Mouse (Mus musculus): Measurements from ENCODE around the gene Pik3r1.

Pik3r1 gene

DNA sequence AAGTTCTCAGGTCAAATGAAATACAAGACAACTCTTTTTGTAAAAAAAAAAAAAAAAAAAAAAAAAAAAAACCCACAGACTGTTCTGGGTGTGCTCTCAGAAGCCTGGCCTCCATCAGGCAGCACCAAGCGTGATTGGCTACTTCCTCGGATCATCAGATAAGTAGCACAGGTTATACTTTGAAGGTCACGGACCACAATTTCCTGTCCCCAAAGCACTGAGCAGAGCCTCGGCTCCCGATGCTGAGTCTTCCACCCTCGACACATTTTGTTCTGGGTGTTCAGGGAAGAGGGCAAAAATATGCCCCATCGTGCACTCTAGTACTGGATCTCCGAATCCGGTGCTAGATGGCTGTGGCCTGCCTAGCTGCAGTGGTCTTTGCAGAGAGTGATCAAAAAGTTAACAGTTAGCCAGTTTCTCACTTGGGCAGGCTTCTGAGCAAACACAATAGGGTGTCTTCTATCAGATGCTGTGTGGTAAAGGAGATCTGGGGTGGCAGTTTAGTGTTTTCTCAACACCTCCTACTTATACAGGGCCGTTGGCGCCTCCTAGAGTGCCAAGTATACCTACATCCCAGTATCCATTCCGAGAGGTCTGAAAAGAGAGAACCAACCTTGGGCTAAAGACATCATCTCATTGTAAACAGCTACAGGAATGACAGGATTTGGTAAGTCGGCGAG is 65.8 kb downstream of the Pik3r1 start:
- no peak for DNase-seq

DNA sequence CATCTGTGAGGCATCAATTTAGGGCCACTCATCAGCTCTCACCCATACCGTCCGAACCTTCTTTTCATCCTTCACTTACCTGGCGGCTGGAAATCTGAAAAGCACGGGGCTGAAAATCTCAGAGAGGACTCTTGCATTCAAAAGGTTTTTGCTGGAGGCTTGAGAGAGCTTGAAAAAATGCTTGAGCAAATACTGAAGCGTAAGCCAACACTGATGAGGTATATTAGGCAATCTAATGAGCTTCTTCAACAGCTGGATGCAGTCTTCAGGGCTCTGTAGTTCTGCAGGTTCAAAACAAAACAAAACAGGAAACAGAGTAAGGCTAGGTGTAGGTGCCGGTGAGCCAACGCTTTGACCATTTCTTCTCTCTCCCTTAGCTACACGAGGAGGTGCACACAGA is 66.4 kb downstream of the Pik3r1 start:
- DNase-seq, result no peak

DNA sequence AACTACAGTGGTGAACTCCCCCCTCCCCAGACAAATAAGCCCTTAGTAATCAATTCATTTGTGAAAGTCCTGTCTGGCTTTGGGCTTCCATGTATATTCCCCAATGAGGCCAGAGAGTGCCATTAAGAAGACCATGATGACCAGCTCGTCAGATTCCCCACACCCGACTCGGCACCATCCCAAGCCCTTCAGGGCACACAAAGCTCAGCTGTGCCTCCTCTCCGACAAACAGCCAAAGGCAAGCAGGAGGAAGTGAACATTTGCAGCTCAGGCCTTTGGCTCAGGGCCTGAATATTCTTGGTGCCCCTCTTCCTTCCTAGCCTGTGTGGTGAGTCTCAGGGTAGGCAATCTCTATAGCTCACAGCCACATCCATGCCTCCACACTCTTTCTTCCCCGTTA is 68.3 kb downstream of the Pik3r1 start:
- DNase-seq, result peak in 1 of 2 experiments; percentile 30

DNA sequence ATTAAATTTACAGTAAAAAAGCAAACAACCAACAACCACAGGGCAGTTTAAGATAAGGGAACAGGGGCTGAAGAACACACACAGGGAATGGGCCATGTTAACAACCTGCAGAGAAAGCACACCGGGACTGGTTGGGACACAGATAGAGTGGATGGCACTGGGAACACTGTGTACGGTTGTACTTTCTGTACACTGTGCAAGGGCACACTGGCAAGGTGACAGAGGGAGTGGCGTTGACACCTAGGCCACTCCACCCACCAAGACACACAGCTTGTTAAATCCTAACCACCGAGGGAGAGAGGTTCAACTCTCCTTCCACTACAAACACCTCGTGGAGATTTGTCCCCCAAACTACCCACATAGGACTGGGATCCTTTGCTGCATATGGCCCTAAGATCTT is 70.1 kb downstream of the Pik3r1 start:
- no peak for DNase-seq

DNA sequence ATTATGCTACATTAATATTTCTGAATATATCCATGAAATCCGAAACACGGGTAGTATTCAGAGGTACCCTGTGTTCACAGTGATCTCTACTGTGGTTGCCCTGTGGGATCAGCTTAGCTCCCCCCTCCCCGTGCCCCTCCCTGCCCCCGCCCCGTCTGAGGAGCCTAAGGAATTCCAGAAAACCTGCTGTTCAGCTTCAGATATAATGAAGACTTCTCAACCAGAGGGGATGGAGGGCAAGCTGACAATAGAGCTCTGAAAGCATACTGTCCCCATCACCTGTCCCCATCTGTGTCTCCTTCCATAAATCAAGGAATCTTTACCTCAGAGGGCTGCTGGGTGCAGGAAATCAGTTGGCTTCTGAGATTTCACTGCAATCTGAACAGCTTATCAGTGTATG is 70.6 kb downstream of the Pik3r1 start:
- no peak for DNase-seq

DNA sequence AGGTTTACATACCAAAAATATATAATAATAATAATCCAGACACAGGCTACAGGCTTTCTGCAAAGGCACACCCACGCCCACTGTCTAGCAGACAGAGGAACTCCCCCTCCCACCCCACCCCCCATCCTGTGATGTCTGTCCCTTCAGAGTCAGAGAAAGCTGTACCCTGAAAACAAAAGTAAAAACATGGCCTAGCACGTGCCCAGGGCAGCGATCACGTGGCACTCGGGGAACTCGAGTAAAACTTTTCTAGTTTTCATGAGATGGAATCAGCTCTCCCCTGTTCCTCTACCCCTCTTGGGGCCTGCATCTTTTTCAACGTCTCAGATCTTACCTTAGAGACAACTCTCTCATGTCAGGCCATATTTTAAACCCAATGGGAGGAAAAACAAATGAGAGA is 71.2 kb downstream of the Pik3r1 start:
- no peak for DNase-seq

DNA sequence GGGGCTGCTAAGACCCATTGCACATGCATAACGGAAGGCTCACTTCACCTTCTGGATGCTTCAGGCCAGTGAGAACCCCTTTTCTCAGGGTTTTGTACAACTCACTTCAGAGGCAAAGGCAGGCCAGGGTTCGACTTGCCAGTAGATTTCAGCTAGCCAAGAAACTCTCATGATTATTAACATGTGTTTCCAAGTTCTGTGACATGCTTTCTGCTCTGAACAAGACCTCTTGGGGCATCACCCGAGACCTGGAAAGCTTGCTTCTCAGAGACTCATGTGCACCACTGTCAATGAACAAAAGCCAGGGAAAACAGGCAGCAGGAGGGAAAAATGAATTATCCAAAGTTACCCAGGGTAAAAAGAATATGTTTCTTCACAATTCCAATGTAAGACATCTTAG is 71.7 kb downstream of the Pik3r1 start:
- DNase-seq, result no peak

DNA sequence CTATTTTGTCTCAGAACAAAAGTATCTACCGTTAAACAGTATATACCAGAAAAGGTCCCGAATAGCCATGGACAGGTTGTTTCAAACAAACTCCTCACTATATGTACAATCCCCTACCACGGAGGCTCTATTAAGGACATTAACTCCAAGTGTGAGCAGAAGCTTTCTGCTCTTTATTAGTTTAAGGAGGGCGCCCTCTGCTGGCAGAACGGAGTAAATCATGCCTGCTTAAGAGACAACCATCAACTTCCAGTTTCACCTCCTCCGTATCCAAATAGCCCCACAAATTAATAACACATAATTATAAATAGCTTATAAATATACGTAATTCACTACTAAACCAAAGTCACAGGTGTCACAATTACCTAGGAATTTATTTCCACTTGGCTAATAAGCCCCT is 72.1 kb downstream of the Pik3r1 start:
- peak; percentile 95 to 97 for DNase-seq

DNA sequence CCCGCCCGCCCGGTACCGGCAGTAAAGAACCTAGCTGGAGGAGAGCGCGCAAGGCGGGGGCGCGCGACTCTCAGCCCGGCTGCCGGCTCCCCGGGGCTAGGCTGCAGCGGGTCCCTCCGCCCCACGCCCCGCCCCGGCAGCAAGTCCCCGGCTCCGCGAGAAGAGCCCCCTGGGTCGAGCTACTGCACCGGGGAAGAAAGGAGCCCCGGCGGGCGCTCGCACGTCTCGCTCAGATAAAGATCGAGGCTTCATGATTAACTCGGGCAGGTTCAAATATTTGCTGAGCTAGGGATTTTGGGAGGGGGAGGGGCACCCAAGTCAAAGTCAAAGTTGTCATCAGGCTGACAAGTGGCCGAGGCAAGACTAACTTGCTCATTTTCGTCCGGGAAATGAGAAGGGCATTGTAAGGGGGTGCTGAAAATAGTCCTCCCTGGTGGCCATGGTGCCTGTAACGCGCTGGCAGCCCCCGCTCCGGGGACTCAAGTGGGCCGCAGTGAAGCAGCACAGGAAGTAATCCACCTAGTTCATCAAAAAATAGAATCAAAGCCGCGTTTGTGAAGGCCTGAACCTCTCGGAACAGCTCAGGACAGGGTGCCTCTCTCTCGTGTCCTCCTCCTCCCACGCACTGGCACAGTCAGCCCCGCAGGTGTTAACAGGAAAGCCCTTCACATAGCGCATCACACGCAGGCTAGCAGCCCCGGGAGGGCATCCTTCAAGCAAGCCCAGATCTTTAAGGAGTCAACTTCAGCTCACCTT is 73.3 kb downstream of the Pik3r1 start:
- peak; percentile 69 to 74 for DNase-seq

DNA sequence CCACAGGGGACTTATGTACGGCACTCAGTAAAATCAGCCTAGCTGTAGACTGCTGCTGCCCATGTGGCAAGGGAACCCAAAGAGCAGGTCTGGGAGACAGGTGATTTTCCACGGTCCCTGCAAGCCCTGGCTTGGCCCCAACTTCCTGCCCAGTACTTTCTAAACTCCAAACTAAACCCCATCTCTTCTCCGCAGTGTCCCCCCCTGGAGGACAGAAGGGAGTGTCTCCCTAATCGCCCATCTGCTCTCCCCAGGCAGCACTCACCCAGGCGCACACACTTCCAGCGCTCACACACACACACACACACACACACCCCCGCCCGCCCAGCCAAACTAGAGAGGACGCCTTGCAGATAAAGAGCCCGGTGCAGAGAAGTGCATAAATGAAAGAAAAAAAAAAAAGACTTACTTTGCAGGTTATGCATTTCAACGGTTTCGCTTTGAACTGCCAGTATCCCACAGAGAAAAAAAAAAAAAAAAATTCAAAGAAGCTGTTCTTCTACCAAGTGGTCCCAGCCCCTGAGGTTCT is 74.0 kb downstream of the Pik3r1 start:
- peak; percentile 79 for DNase-seq

DNA sequence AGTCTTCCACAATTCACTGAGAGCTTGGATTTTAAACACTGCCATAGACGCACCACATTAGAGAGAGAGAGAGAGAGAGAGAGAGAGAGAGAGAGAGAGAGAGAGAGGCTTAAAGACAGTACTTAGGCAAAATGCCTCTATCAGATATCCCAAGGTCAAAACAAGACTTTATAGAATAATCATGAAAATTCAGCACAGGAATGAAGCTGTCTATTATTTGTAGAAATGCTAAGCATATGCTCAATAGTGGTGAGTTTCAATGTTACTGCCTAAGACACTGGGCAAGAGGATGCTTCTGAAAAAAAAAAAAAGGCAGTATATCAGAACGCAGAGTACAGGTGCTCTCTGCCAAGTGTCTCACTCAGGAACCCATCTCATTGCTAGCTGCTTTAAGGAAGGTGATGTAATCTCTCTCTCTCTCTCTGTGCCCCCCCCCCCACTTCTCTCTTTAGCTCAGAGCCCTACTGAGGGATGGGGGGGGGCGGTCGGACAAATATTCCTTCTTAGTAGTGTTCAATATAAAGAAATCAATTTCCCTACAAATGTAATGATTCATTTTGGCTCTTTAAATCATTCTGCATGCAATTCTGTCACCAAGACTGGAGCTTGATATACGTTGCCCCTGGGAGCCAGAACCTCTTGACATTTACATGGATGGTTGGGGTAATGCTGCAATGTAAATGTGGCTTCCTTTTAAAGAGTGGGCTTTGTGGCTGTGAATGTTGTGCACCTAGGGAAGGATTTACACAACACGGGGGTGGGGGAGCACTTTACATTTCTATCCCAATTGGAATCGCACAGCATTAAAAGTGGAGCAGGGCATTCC is 74.9 kb downstream of the Pik3r1 start:
- DNase-seq, result peak; percentile 58 to 69

DNA sequence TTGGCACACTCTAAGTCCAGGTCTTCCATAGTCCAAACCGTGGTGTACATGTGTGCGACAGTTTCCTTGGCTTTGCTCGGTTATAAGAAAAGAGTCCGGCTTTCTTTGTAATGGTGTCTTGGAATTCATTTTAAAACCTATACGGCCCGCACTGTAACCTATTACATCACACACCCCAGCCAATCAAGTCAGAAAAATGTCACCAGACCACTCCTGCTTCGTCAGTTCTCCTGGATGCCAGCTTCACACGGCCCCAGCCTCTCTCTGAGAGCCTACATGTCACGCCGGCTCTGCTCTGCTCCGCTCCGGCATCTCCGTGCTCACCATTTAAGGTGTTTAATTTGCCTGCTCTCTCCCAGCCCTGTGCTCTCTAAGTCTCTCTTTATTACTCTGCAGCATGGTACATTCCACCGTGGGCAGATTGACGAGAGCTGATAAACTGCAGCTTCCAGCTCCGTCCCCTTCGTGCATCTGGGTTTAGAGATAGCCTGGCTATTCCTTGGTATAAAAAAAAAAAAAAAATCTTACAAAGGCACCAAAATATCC is 75.7 kb downstream of the Pik3r1 start:
- peak; percentile 83 to 88 for DNase-seq

DNA sequence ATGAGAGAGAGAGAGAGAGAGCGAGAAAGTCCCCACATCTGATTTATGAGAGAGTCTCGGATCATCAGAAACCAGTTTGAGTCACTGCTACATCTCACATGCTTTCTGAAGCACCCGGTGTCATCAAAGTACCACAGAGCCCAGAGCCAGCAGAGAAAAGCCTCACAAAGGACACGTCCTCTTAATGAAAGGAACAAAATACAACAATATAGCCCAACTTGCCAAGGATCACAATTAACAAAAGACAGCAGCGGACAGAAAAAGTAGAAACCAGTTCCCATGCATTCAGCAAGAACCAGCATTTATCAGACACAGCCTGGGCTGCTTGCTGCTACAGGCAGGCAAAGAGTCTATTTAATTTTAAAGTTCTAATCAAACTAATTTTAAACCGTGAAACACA is 76.3 kb downstream of the Pik3r1 start:
- peak; percentile 20 to 45 for DNase-seq

DNA sequence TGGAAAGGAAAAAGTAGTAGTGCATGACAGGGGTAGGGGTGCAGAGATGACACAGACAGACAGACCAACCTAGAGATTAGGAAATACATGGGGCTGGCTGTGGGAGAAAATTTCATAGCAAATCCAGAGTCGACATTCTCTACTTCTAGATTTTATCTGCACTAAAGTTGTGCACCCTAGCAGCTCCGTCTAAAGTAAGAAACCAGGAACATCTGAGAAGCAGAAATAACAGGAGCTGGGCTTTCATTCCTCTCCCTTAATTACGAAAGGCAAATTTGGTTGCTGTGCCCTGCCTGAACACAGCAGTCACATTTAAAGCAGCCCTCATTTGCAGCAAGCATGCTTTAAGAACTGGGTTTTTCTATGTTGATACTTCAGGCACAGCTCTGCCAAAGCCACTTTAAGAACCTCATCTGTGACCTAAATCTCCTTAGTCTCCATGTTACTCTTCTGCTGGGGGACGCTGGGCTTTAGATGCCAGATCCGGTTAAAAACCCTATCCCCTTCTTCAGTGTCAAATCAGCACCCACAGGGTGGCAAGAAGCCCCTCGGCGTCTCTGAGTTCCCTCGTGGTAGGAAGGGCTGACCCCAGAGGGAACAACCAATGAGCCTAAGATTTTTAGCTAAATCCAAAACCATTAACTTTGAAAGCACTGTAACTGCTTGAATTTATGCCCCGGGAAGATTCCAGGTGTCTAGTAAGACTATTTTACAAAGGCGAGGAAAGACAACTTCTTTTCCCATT is 76.9 kb downstream of the Pik3r1 start:
- peak; percentile 13 to 30 for DNase-seq

DNA sequence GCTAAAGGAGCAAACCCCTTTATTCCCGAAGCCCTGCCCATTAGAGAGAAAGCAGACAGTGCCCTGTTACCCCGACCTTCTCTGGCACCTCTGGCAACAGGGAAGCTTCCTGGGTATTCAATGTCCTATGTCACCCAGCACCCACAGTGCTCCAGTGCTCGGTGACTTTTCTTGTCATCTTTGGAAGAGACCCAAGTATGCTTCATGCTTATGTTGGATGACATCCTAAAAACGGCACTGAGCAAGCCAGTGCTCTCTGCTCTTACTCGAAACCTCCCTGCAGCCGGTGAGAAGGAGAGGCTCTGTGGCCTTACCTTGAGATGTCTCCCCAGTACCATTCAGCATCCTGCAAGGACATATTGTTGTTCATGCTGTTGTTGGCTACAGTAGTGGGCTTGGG is 77.8 kb downstream of the Pik3r1 start:
- peak; percentile 19 to 46 for DNase-seq

DNA sequence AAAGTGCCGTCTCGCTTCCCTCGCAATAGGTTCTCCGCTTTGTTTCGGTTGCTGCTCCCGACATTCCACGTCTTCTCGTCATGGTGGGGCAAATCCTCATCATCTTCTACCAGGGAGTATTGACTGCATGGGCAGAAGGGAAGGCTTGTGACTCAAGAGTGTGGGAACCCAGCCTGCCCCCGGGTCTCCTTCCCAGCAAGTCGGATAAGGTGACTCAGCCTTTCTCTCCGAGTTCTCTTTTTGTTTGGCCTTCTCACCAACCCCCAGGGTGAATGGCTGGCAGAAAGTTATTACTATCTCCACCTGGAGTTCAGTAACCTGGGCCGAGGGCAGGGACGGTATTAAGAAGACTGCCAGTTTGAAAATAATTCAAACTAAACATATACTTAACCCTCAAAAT is 81.8 kb downstream of the Pik3r1 start:
- no peak for DNase-seq

DNA sequence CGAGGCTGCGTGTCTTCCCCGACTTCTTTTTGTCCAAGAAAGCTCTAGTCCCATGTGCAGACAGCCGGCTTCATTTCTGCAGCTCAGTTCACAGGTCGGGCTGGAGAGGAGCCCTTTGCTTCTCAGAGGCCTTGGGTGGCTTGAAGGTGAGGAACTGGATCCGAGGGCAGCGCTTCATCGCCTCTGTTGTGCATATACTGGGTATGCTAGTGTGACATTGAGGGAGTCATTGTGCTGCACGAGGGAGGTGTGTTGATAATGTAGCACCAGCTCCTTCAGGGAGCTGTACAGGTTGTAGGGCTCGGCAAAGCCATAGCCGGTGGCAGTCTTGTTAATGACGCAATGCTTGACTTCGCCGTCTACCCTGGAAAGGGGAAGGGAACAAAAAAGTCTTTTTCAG is 83.3 kb downstream of the Pik3r1 start:
- DNase-seq, result no peak

DNA sequence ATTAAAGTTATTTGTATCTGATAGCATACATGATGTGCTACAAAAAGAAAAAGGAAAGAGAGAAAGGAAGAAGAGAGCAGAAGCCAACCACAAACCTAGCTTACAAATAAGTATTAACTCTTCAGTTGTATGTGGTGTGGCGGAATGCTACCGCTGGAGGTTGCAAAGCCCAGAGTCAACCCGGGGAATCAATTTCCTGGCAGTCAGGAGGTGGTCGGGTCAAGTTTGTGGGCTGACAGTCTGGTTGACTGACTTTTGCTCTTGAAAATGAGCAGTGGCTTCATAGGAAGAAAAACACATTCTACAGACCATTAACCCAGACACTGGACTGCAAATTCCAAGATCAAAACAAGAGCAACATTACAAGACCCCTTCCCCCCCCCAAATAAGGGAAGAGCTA is 85.6 kb downstream of the Pik3r1 start:
- no peak for DNase-seq

DNA sequence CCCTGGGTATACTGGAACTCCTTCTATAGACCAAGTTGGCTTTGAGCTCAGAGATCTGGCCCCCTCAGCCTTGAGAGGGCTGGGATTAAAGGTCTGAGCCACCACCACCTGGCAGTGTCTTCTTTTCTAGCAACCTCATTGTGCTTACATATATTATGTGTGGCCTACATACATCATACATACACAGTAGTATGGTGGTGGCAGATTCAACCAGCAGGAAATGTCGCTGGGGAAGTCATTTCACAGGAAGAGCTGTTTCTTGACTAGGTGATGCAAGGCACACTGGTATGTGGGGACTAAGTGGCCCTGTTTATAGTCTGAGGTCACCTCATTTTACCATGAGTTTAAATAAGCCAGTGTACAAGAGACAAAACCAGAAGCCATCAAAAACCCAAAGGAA is 87.9 kb downstream of the Pik3r1 start:
- no peak for DNase-seq

DNA sequence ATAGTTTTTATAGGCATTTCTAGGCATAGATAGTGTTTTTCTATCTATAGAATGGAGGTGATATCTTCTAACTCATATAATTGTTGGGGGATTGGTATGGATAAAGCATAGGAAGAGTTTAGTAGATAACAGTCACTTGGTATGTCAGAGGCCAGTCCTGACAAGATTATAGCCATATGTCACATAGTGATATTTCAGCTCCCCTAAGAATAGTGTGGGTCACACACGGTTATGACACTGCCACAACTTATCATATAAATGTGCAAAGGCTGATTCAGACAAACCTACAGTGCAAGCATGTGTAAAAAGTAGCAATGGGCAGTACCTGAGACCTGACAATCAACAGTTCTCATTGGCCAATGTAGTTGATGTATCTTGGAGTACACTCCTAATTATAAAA is 89.0 kb downstream of the Pik3r1 start:
- no peak for DNase-seq

DNA sequence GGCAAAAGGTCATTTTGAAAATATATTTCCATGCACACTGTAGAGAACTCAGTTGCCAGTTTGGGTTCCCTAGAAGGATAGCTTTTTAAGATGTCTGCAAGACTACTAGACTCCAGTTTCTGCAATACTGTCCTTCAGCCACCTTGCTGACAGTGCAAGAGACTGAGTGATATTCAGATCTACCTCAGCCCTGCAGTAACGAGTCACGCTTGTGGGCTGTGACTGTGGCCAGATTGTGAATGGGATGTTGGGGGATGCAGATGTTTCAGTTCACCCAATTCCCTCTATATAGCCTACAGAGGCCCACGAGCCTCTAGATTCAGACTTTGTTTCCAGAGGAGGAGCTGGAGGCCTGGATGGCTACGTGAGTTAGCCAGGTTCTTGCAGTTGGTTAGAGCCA is 90.0 kb downstream of the Pik3r1 start:
- DNase-seq, result no peak

DNA sequence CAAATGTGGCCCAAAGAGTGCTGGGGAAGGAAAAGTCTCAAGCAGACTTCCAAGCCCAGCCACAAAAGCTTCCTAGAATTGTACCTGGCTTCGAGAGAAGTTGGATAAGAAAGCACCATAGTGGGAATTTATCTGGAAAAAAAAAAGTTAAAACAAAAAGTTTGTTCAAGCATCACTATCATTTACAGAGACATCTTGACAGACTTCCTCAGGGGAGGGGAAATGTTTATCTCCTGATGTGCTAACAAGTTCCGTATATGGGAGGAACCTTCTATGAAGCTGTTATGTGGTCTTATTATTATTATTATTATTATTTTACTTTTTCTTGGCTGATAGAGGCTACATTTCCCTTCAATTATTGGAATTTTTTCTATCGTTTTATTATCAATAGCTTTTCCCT is 94.1 kb downstream of the Pik3r1 start:
- no peak for DNase-seq
